Mouse (Mus musculus): ENCODE data around the gene Mecom.

Mecom gene

GRCm38 (mm10) chr3:30361190-30361589 is 186.6 kb downstream of the Mecom start:
- DNase-seq (ENCODE audit: low read depth, low spot score): no peak

GRCm38 (mm10) chr3:30353878-30354727 is 193.7 kb downstream of the Mecom start:
- DNase-seq (ENCODE audit: low read depth, low spot score): no peak

- DNase-seq (ENCODE audit: low read depth, low spot score): no peak
Observed at GRCm38 (mm10) chr3:30349279-30349678, 198.5 kb downstream of the Mecom start.

GRCm38 (mm10) chr3:30344151-30344550 is 203.7 kb downstream of the Mecom start:
- no peak for DNase-seq (ENCODE audit: low read depth, low spot score)

- no peak for DNase-seq (ENCODE audit: low read depth, low spot score)
Observed at GRCm38 (mm10) chr3:30332337-30332736, 215.5 kb downstream of the Mecom start.

GRCm38 (mm10) chr3:30330476-30330875 is 217.3 kb downstream of the Mecom start:
- no peak for DNase-seq (ENCODE audit: low read depth, low spot score)

GRCm38 (mm10) chr3:30330021-30330420 is 217.8 kb downstream of the Mecom start:
- DNase-seq (ENCODE audit: low read depth, low spot score): no peak

GRCm38 (mm10) chr3:30314955-30315354 is 232.9 kb downstream of the Mecom start:
- DNase-seq (ENCODE audit: low read depth, low spot score): no peak

- no peak for DNase-seq (ENCODE audit: low read depth, low spot score)
Observed at GRCm38 (mm10) chr3:30308081-30308480, 239.7 kb downstream of the Mecom start.

GRCm38 (mm10) chr3:30307601-30308000 is 240.2 kb downstream of the Mecom start:
- DNase-seq (ENCODE audit: low read depth, low spot score): no peak

- DNase-seq (ENCODE audit: low read depth, low spot score): no peak
Observed at GRCm38 (mm10) chr3:30306080-30306479, 241.7 kb downstream of the Mecom start.

GRCm38 (mm10) chr3:30299460-30299859 is 248.3 kb downstream of the Mecom start:
- no peak for DNase-seq (ENCODE audit: low read depth, low spot score)

GRCm38 (mm10) chr3:30294433-30294832 is 253.4 kb downstream of the Mecom start:
- DNase-seq (ENCODE audit: low read depth, low spot score): no peak

GRCm38 (mm10) chr3:30286529-30286928 is 261.3 kb downstream of the Mecom start:
- no peak for DNase-seq (ENCODE audit: low read depth, low spot score)

GRCm38 (mm10) chr3:30284094-30284493 is 263.7 kb downstream of the Mecom start:
- DNase-seq (ENCODE audit: low read depth, low spot score): no peak

- DNase-seq (ENCODE audit: low read depth, low spot score): no peak
Observed at GRCm38 (mm10) chr3:30283562-30283961, 264.2 kb downstream of the Mecom start.

GRCm38 (mm10) chr3:30277569-30277968 is 270.2 kb downstream of the Mecom start:
- DNase-seq (ENCODE audit: low read depth, low spot score): no peak

GRCm38 (mm10) chr3:30276099-30276498 is 271.7 kb downstream of the Mecom start:
- no peak for DNase-seq (ENCODE audit: low read depth, low spot score)

- no peak for DNase-seq (ENCODE audit: low read depth, low spot score)
Observed at GRCm38 (mm10) chr3:30269253-30269652, 278.6 kb downstream of the Mecom start.

- DNase-seq (ENCODE audit: low read depth, low spot score): no peak
Observed at GRCm38 (mm10) chr3:30260945-30261344, 286.9 kb downstream of the Mecom start.

- DNase-seq (ENCODE audit: low read depth, low spot score): no peak
Observed at GRCm38 (mm10) chr3:30258421-30258820, 289.4 kb downstream of the Mecom start.

GRCm38 (mm10) chr3:30257776-30258175 is 290.0 kb downstream of the Mecom start:
- DNase-seq (ENCODE audit: low read depth, low spot score): no peak

GRCm38 (mm10) chr3:30256896-30257295 is 290.9 kb downstream of the Mecom start:
- DNase-seq (ENCODE audit: low read depth, low spot score): no peak

GRCm38 (mm10) chr3:30255828-30256227 is 292.0 kb downstream of the Mecom start:
- no peak for DNase-seq (ENCODE audit: low read depth, low spot score)
